Mouse (Mus musculus) layer of hippocampus, adult 2 months (tissue): ENCODE data around the gene Dock8. TPM values are rescaled to one million over a fixed set of nuclear protein-coding genes. Genes with fewer than 3 reads are reported as not detected.
A peak's percentile ranks its signal among the peaks of the same experiment; 100 is the strongest.

Source experiments
- DNase-seq, 2 experiments: peaks; one replicate each; pipeline ENCODE4 v3.0.0; 2022; ENCODE audit warnings: low spot score in 2 of 2
- H3K27ac ChIP-seq: fragments of 200-600 bp; 2 replicates; pipeline ENCODE4 v1.8.1; 2022
- H3K4me3 ChIP-seq: fragments of 200-600 bp; 2 replicates; pipeline ENCODE4 v1.8.1; 2022; ENCODE audit warnings: mild to moderate bottlenecking
- CTCF ChIP-seq: fragments of 200-600 bp; conservative IDR thresholded peaks from 2 replicates; pipeline ENCODE4 v1.8.1; 2022; ENCODE audit warnings: antibody characterized with exemption, mild to moderate bottlenecking, moderate library complexity
- total RNA-seq, 2 experiments: library from RNA; stranded (reverse); gene quantifications; 2 replicates each; pipeline ENCODE4 v1.2.3; 2021

The Dock8 gene
- total RNA-seq, 2 experiments from 2014 or later = 3.0 to 4.5 TPM

DNA sequence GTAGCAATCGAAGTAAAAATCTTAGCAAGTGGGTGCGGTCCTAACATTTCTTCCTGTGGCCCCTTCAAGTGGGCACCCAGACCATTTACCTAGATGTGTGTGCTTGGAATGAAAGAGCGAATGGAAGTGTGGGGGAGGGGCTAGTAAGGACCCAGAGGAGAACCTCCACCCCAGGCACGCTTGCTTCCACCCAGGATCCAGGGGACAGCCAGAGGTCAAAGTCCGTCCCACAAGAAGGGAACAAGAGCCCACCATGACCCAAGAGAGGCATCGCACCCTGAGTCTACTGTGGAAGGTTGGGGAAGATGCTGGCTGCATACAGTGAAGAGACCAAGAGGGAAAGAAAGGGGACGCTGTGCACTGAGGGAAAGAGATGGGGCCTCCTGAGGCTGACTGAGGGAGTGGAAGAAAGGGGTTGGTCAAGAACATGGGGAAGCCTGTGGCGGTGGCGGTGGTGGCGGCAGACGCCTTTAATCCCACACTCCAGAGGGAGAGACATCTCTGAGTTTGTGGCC, 209.3 kb downstream of the Dock8 start:
- Histone ChIP-seq H3K4me3 (no peak overlapping the region), H3K27ac (no peak overlapping the region)
- TF ChIP-seq CTCF = no peak
- no peak for DNase-seq

DNA sequence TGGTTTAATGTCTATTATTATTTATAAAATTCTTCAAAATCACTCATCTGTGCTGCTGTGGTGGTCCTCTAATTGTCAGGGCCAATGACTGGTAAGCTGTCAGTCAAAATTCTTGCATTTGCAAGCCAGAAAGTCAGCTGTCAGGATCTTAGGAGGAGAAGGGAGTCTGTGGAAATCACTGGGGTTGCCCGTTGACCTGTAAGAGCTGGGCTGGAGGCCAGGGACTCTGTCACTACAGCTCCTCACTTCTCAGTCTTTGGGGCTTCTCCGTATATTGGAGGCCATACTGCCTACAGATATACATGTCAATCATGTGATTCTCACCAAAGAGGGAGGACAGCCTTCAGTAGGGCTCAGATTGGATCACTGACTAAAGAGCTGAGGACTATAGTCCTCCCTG, 221.3 kb downstream of the Dock8 start:
- no peak overlapping the region for H3K27ac ChIP-seq
- no peak for TF ChIP-seq CTCF
- DNase-seq = no peak
- H3K4me3 ChIP-seq = no peak overlapping the region

DNA sequence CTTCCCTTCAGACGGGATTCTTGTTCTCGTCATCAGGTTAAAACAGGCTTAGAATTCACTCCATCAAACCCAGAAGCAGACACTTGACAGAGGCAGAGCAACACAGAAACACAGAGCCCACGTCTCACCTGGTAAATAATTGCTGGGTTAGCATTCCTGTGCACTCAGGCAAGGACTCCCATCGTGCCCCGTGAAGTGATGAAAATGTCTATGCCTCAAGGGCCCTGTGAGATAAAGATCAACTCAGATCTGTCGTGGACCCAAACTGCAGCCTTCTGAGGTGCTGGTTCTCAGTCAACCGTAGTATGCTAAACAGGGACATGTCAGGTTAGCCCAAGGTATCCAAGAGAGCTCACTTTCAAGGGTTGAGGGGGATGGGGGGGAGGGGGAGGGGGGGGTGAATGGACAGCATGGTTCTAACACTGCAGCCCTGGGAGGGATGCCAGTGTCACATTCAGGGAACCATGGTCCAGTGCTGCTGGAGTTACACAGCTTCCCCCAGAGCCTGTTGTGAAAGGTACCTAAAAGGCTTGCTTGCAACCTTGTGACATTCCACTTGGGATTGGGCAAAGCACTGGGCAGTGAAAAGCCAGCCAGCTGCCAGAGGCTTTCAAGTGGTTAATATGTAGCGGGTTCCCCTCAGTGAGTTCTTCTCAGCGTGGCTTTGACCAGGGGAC, 222.8 kb downstream of the Dock8 start:
- DNase-seq = no peak
- Histone ChIP-seq H3K4me3 (no peak overlapping the region), H3K27ac (no peak overlapping the region)
- TF ChIP-seq CTCF = no peak

DNA sequence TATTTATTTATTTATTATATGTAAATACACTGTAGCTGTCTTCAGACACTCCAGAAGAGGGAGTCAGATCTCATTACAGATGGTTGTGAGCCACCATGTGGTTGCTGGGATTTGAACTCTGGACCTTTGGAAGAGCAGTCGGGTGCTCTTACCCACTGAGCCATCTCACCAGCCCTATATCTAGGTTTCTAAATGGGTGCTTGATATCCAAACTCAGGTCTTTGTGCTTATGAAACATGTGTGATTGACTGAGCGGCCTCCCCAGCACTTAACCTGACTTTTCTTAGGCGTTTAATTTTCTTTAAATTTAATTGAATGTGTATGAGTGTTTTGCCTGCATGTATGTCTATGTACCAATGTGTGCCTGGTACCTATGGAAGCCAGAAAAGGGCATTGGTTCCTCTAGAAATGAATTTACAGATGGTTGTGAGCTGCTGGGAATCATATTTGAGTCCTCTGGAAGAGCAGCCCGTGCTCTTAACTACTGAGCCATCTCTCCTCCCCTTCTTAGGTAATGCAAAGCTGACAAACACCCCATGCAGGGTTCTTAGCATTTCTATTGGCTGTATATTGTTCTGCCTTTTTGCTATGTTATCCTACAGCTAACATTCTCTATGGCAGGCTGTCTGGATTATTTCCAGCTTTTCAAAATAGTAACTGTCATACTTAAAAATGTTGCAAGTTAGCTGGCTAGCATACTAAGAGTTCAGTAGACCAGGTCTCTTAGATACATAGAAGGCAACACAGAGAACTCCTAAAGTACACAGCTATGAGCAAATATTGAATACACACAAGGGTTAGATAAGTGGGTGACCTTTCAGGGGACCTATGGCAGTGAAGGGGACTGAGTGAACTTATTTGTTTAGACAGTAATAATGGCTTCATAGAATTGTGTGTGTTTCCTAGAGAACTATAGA, 231.0 kb downstream of the Dock8 start:
- no peak for DNase-seq
- no peak for TF ChIP-seq CTCF
- Histone ChIP-seq H3K27ac (no peak overlapping the region), H3K4me3 (no peak overlapping the region)

DNA sequence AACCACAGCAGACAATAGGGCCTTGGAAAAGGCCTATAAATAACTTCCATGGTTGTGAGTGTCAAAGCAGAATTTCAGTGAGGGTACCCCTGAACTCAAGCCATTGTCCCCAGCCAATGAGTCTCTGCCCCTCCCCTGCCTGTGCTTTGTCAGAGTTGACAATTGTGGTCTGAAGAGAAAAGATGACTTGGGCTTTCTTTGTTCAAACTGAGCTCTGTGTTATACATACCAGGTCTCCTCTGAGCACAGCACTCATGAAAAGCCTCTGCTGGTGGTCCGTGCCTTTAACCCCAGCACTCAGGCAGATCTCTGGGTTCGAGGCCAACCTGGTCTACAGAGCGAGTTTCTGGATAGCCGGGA, 231.6 kb downstream of the Dock8 start:
- H3K27ac ChIP-seq = no peak overlapping the region
- H3K4me3 ChIP-seq = no peak overlapping the region
- no peak for DNase-seq
- TF ChIP-seq CTCF = no peak

DNA sequence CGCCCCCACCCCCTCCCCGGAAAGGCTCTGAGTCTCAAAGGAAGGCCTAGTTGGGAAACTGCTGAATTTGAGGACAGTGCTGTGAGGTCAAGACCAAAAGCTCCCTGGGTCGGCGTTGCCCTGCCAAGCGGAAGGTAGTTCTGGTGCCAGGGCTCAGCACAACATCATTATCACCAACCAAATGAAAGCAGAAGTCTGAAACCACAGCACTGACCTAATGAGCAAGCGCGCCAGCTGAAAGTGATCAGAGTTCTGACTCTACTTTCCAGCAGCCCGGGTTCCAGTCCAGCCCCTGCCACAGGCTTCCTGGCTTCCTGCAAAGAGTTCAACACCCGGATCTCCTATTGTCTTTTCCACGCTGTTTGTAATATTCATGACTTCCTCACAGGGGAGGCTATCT, 232.7 kb downstream of the Dock8 start:
- TF ChIP-seq CTCF = no peak
- DNase-seq = no peak
- no peak overlapping the region for H3K27ac ChIP-seq
- no peak overlapping the region for H3K4me3 ChIP-seq

DNA sequence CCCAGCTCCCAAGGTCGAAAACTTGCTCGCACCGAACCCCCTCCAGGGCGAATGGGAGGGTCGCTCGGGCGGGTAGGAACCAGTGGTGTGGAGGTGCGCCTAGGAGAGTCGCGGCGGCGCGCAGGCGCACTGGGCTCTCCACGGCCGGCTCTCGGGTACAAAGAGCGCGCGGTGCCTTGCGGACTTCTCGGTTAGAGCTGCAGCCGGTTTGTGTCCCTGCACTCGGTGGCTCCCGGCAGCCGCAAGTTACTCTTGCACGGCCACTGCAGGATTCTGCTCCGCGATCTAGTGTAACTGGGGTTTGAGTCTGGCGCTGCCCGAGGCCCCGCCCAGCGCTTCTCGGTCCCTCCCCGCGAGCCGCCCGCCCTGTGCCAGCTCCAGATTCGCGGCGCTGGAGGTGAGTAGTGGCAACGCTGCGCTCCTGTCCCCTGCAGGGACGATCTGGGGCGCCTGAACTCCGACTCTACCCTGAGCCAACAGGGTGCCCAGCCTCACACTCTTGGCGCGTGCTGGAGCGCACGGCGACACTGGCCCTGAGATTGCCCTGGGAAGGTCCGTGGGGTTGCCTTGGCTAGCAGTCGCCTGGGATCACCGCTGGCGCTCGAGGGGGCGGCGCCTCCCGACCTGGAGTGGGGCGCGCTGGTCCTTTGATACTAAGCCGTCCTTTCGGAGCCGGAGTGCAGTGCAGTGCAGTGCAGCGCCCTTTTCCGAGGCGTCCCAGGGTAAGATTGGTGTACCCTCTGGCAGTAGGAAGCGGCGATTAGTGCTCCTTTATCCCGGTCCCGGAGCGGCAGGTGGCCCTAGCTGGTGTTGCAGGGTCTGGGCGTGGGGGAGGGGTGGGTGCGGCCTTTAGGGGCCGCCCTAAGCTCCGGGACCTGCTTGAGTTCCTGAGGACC, 237.5 kb downstream of the Dock8 start, which contains the start of gene Kank1:
Gene Kank1 (plus strand): TSS at position 380 of the 896 bp plus-strand sequence.
- Histone ChIP-seq H3K4me3 (peak within 1 kb of the TSS; percentile 70), H3K27ac (peak within 1 kb of the TSS; percentile 67)
- DNase-seq = peak; percentile 24 to 61
- TF ChIP-seq CTCF = no peak

DNA sequence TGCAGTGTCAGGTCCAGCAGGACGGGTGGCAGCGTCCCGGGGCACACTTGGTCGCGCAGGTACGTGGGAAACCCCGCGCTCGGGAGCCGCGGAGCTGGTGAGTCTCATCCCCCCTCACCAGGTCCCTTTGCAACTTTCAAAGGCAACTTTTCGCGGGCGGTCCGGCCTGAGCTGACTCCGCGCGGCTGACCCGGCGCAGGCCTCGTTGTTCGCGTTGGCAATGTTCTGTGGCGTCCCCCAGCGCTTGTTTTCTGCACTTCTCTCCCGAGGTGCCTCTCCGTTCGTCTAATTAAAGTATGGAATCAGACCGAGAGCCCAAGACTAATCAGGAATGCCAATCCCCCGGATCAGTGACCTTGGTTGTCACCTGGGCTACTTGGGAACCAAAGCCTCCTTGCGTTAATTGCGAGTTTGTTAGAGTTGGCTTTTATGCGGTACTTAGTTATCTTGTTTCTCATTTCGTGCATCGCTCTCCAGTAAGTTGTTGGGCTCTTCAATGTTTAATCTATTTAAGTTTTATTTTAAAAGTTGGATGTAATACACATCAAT, 238.2 kb downstream of the Dock8 start:
- peak in 1 of 2 experiments; percentile 20 for DNase-seq
- peak; percentile 62 for TF ChIP-seq CTCF
- H3K4me3 ChIP-seq = peak overlapping the region; percentile 70
- H3K27ac ChIP-seq = peak overlapping the region; percentile 67

DNA sequence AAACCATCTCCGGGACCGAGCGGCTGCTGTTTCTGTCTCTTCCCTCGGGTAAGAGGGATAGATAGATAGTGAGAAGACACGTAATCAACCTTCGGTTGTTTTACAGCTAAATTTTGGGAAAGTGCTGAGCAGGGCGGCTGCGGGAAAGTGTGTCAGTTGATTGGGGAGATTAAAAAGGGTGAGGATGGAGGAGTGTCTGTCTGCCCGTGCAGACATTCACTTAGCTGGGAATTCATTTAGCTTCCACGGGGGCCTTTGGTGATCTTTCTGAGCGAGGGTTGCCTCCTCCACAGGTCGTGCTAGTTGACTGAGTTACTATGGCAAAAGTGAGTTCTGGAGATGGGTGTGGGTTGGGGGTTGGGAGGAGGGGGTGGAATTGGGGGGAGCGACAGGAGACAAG, 238.8 kb downstream of the Dock8 start:
- no peak for DNase-seq
- TF ChIP-seq CTCF = no peak
- peak overlapping the region; percentile 70 for H3K4me3 ChIP-seq
- peak overlapping the region; percentile 67; the same call in 1 of the 2 replicates for H3K27ac ChIP-seq

DNA sequence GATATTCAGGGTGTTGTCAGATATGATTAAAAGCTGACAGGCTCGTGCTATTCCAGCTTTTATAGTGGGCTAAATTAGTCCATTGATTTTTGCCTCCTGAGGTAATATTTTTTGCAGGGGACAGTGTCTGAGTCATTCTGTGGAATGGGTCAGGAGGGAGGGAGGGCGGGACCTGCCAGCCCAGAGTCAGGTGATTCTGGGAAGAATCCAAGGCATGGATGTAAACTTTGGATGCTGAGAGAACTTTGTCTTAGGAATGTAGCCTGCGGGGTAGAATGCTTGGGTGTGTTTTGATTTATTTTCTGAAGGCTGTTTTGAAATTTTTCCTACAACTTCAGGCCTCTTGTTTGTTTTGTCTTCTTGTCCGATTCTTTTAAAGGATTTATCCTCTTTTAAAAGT, 244.2 kb downstream of the Dock8 start:
- TF ChIP-seq CTCF = no peak
- no peak for DNase-seq

DNA sequence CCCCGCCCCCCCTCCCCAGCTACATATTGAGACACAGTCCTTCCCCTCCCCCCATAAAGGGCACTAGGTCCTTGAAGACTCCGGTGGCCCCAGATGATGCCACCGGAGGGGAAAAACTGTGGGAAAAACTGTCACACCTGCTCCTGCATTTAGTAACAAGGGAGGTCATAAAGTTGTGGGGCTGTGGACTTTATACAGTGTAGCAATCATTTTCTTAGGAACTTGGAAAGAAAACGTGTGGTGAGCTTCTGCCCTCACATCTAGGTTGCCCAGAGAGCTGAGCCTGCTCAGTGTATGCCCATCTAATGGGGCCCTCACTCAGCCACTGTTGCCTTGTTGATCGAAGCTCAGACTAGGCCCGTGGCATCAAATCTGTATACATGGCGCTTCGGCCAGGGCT, 246.7 kb downstream of the Dock8 start:
- Histone ChIP-seq H3K27ac (no peak overlapping the region), H3K4me3 (no peak overlapping the region)
- DNase-seq = no peak
- TF ChIP-seq CTCF = no peak

More for the DNA sequence above, 244.2 kb downstream of the Dock8 start:
- Histone ChIP-seq H3K4me3 (no peak overlapping the region), H3K27ac (no peak overlapping the region)

DNA sequence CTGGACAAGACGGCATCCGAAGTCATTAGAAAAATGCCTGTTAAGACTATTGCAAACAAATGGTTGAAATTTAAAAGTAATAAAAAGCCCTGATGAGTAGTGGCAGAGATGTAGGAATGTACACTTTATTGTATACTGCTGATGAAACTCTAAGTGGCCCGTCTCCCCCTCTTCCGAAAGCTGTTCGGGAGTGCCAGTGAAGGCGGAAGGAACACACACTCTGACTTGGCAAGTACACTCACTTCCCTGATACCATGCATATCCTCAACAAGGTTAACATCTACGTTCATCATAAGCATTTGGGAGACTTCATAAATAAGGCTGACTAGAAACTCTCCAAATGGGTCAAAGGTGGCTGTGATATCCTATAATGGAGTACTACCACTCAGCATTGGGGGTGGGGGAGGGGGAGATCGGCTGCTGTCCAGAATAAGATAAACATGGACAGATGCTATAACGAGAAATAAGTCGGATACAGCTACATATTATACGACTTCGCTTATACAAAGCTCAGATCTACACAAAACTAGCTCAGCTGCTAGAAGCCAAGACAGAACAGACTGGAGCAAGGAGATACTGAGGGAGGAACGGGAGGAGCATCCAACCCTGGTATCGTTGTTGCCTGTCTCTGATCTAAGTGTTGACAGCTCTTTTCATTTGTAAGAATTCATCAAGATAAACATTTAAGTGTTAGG, 248.7 kb downstream of the Dock8 start:
- H3K4me3 ChIP-seq = no peak overlapping the region
- no peak overlapping the region for H3K27ac ChIP-seq
- DNase-seq = no peak
- TF ChIP-seq CTCF = no peak
